Mouse (Mus musculus): Measurements from ENCODE around the gene Zfp65. TPM values are rescaled to one million over a fixed set of nuclear protein-coding genes. Genes with fewer than 3 reads are reported as not detected.
A peak's percentile ranks its signal among the peaks of the same experiment; 100 is the strongest.
"Not testable (repeated sequence)": the region's sequence is repeated elsewhere in the genome, so short reads cannot be mapped to it uniquely, and the experiment has no call there.

The Zfp65 gene
- polyA plus RNA-seq, 1 experiment from 2014 or later, result 4.3 TPM

DNA sequence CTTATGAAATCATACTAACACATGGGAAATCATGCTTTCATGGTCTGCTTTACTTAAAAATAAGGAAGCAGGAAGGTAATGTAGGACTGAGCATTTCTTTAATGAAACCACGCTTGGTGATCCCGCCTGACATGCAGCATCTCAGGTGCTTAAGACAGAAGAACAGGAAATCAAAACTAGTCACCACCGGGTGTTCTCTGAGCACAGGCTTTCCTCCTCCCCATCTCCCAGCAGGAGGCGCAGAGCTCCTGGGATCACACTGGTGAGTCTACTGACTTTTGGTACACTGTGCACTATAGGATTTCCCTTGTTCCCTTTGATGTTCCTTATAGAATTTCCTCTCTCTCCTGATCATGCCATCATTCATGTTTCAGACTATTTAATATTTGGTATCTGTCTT is 468 bp upstream of the Zfp65 start:
- H3K9ac ChIP-seq (ENCODE audit: low read depth, low read length), result peak overlapping the region; percentile 71; the same call in 1 of the 2 replicates
- not testable (repeated sequence) for H3K9me3 ChIP-seq (ENCODE audit: control insufficient read depth, low read length)

GRCm38 (mm10) chr13:67728106-67728505 is 867 bp downstream of the Zfp65 start:
- Histone ChIP-seq H3K27ac (ENCODE audit: low read depth, low read length) (no peak overlapping the region), H3K4me3 (ENCODE audit: low read length) (peak overlapping the region; percentile 54), H3K4me2 (replicated peaks; ENCODE audit: low read depth, low read length) (peak overlapping the region; percentile 53), H3K27me3 (ENCODE audit: control insufficient read depth, insufficient read depth, low read length) (no peaks in the 10 kb centered on the region), H3K9me3 (ENCODE audit: control insufficient read depth, low read length) (no peaks in the 10 kb centered on the region), H3K36me3 (ENCODE audit: control insufficient read depth, insufficient read depth, low read length) (no peaks in the 10 kb centered on the region), H3K4me1 (ENCODE audit: control insufficient read depth, insufficient read depth, low read length) (peaks cover 3% of the 10 kb centered on the region; the same call in 1 of the 2 replicates), H3K9ac (ENCODE audit: low read depth, low read length) (peak overlapping the region; percentile 71; the same call in 1 of the 2 replicates)
- WGBS, result 73% methylated on average over 1 of the region's 1 CpGs
- no peak for ATAC-seq (ENCODE audit: low FRiP score, low TSS enrichment)

More for the DNA sequence above, 468 bp upstream of the Zfp65 start:
- peak; percentile 91 for ATAC-seq (ENCODE audit: low FRiP score, low TSS enrichment)
- H3K27me3 ChIP-seq (ENCODE audit: control insufficient read depth, insufficient read depth, low read length); H3K4me1 ChIP-seq (ENCODE audit: control insufficient read depth, insufficient read depth, low read length); H3K36me3 ChIP-seq (ENCODE audit: control insufficient read depth, insufficient read depth, low read length); H3K27ac ChIP-seq (ENCODE audit: low read depth, low read length): not testable (repeated sequence)
- H3K4me3 ChIP-seq (ENCODE audit: low read length), result peak overlapping the region; percentile 54
- H3K4me2 ChIP-seq (replicated peaks; ENCODE audit: low read depth, low read length), result peak overlapping the region; percentile 53
- WGBS, result 29% methylated on average over 4 of the region's 4 CpGs

- ATAC-seq (ENCODE audit: low FRiP score, low TSS enrichment); H3K4me1 ChIP-seq (ENCODE audit: control insufficient read depth, insufficient read depth, low read length); H3K4me2 ChIP-seq (replicated peaks; ENCODE audit: low read depth, low read length); H3K36me3 ChIP-seq (ENCODE audit: control insufficient read depth, insufficient read depth, low read length); H3K4me3 ChIP-seq (ENCODE audit: low read length); H3K27ac ChIP-seq (ENCODE audit: low read depth, low read length); H3K9me3 ChIP-seq (ENCODE audit: control insufficient read depth, low read length); H3K27me3 ChIP-seq (ENCODE audit: control insufficient read depth, insufficient read depth, low read length); H3K9ac ChIP-seq (ENCODE audit: low read depth, low read length): not testable (repeated sequence)
- 82% methylated on average over 2 of the region's 2 CpGs for WGBS
Observed at GRCm38 (mm10) chr13:67725331-67725730, 3.6 kb downstream of the Zfp65 start.

DNA sequence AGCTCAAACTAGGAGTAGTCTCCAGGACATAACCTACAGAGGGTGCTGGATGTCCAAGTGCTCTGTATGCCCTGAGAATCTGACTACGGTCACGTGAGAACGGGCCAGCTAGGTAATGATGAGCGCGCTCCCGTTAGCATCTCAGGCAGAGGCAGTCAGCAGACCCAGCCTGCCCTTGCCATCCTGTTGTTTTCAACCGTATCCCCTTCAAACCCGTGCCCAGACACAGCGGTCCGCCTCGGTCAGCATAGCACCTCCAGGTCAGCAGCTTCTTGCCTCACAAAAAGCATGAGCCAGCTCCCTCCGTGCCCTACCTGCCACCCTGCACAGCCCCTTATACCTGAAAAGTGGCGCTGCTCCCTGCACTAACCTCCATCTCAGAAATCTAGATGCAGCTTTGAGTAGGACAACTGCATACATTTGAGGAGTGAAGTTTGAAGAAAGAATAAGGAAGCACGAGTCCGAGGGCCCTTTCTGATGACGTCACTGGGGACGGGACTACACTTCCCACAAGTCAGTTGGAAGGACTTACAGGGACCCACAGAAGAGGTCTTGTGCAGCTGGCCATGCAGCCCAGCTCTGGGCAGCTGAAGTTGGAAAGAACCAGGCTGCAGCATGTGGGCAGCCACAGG is 5.0 kb downstream of the Zfp65 start:
- WGBS, result under 1% methylated on average over 17 of the region's 17 CpGs
- Histone ChIP-seq H3K27ac (ENCODE audit: low read depth, low read length) (0 out of 2 replicates have a peak overlapping the region, but pooled peaks have one; percentile 30), H3K27me3 (ENCODE audit: control insufficient read depth, insufficient read depth, low read length) (no peaks in the 10 kb centered on the region)

GRCm38 (mm10) chr13:67686971-67687370 is 42.0 kb downstream of the Zfp65 start, which contains the start of gene Zfp738:
TSS of gene Zfp738 (minus strand) at chr13:67687071.
- H3K4me1 ChIP-seq (ENCODE audit: control insufficient read depth, insufficient read depth, low read length), result no peaks in the 10 kb centered on the region
- no peak within 1 kb of the TSS for H3K27ac ChIP-seq (ENCODE audit: low read depth, low read length)
- ATAC-seq (ENCODE audit: low FRiP score, low TSS enrichment), result no peak
- no peak within 1 kb of the TSS for H3K4me3 ChIP-seq (ENCODE audit: low read length)
- no peaks in the 10 kb centered on the region for H3K9me3 ChIP-seq (ENCODE audit: control insufficient read depth, low read length)
- H3K36me3 ChIP-seq (ENCODE audit: control insufficient read depth, insufficient read depth, low read length), result no peaks in the 10 kb centered on the region
- 85% methylated on average over 4 of the region's 4 CpGs for WGBS
- no peak within 1 kb of the TSS for H3K4me2 ChIP-seq (replicated peaks; ENCODE audit: low read depth, low read length)
- H3K27me3 ChIP-seq (ENCODE audit: control insufficient read depth, insufficient read depth, low read length), result no peaks in the 10 kb centered on the region
- no peak within 1 kb of the TSS for H3K9ac ChIP-seq (ENCODE audit: low read depth, low read length)

More for the DNA sequence above, 5.0 kb downstream of the Zfp65 start:
- Histone ChIP-seq H3K36me3 (ENCODE audit: control insufficient read depth, insufficient read depth, low read length) (no peaks in the 10 kb centered on the region), H3K4me3 (ENCODE audit: low read length) (peak overlapping the region; percentile 79), H3K4me2 (replicated peaks; ENCODE audit: low read depth, low read length) (peak overlapping the region; percentile 58), H3K9me3 (ENCODE audit: control insufficient read depth, low read length) (no peaks in the 10 kb centered on the region), H3K4me1 (ENCODE audit: control insufficient read depth, insufficient read depth, low read length) (peaks cover 3% of the 10 kb centered on the region; the same call in 1 of the 2 replicates), H3K9ac (ENCODE audit: low read depth, low read length) (peak overlapping the region; percentile 82)
- peak; percentile 97 for ATAC-seq (ENCODE audit: low FRiP score, low TSS enrichment)

DNA sequence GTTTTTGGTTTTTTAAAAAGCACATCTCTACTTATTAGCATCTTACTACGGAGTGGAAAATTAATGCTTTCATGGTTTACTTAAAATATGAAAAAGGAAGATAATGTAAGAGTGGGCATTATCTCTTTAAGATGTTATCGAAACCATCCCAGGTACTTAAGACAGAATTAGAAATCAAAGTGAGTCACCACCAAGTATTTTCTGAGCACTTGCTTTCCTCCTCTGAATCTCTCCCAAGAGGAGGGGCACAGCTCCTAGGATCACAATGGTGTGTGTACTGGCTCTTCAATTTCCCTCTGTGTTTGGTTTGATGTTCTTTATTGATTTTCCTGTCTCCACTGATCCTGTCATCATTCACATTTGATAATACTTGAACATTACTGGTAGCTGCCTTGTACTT is 45.1 kb downstream of the Zfp65 start:
- H3K4me2 ChIP-seq (replicated peaks; ENCODE audit: low read depth, low read length), result peak overlapping the region; percentile 65
- peak; percentile 37; the same call in 1 of the 2 replicates for ATAC-seq (ENCODE audit: low FRiP score, low TSS enrichment)
- WGBS, result 78% methylated on average over 2 of the region's 2 CpGs
- H3K9me3 ChIP-seq (ENCODE audit: control insufficient read depth, low read length); H3K4me1 ChIP-seq (ENCODE audit: control insufficient read depth, insufficient read depth, low read length); H3K36me3 ChIP-seq (ENCODE audit: control insufficient read depth, insufficient read depth, low read length); H3K27me3 ChIP-seq (ENCODE audit: control insufficient read depth, insufficient read depth, low read length); H3K27ac ChIP-seq (ENCODE audit: low read depth, low read length): not testable (repeated sequence)
- H3K4me3 ChIP-seq (ENCODE audit: low read length), result peak overlapping the region; percentile 74
- H3K9ac ChIP-seq (ENCODE audit: low read depth, low read length), result peak overlapping the region; percentile 70; the same call in 1 of the 2 replicates

DNA sequence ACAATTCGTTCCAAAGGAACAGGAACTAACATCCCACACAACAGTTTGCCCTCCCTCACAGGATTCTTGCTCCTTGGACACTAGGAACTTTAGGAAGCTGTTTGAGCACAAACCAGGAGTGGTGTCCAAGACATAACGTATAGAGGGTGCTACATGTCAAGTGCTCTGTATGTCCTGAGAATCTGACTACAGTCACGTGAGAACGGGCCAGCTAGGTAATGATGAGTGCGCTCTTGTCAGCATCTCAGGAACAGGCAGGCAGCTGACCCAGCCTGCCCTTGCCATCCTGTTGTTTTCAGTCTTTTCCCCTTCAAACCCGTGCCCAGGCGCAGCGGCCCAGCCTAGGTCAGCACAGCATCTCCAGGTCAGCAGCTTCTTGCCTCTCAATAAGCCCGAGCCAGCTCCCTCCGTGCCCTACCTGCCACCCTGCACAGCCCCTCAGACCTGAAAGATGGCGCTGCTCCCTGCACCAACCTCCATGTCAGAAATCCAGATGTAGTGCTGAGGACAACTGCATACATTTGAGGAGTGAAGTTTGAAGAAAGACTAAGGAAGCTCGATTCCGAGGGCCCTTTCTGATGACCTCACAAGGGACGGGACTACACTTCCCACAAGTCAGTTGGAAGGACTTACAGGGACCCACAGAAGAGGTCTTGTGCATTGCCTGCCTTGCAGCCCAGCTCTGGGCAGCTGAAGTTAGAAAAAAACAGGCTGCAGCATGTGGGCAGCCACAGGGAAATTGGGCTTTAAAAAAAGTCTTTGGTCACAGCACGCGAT is 45.8 kb downstream of the Zfp65 start:
- not testable (repeated sequence) for H3K9me3 ChIP-seq (ENCODE audit: control insufficient read depth, low read length); H3K27me3 ChIP-seq (ENCODE audit: control insufficient read depth, insufficient read depth, low read length); H3K36me3 ChIP-seq (ENCODE audit: control insufficient read depth, insufficient read depth, low read length); H3K27ac ChIP-seq (ENCODE audit: low read depth, low read length); H3K4me1 ChIP-seq (ENCODE audit: control insufficient read depth, insufficient read depth, low read length)
- peak overlapping the region; percentile 74 for H3K4me3 ChIP-seq (ENCODE audit: low read length)
- peak overlapping the region; percentile 65 for H3K4me2 ChIP-seq (replicated peaks; ENCODE audit: low read depth, low read length)
- ATAC-seq (ENCODE audit: low FRiP score, low TSS enrichment), result peak; percentile 100
- peak overlapping the region; percentile 70 for H3K9ac ChIP-seq (ENCODE audit: low read depth, low read length)
- 10% methylated on average over 16 of the region's 16 CpGs for WGBS

DNA sequence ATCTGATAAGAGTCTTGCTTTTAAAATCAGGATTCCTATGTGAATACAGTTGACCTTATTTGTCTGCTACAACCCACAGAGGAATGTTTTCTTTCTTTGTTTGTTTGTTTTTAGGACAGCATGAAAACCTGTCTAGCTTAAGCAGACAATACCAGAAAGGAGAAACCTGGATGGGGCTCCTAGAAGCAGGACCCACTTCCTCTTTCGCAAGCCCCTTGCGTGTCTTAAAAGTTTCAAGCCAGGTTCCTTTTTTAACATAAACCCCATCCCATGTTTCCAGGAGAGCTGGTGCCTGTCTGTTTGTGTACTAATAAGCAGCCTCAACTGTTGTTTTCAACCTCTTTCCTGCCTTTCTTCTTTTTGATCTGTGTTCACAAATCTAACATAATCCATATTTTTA is 54.1 kb downstream of the Zfp65 start:
- Histone ChIP-seq H3K9me3 (ENCODE audit: control insufficient read depth, low read length) (no peaks in the 10 kb centered on the region), H3K4me3 (ENCODE audit: low read length) (no peak overlapping the region), H3K27ac (ENCODE audit: low read depth, low read length) (no peak overlapping the region), H3K4me1 (ENCODE audit: control insufficient read depth, insufficient read depth, low read length) (no peaks in the 10 kb centered on the region), H3K36me3 (ENCODE audit: control insufficient read depth, insufficient read depth, low read length) (peaks cover under 1% of the 10 kb centered on the region; the same call in 1 of the 2 replicates), H3K27me3 (ENCODE audit: control insufficient read depth, insufficient read depth, low read length) (no peaks in the 10 kb centered on the region), H3K4me2 (replicated peaks; ENCODE audit: low read depth, low read length) (no peak overlapping the region), H3K9ac (ENCODE audit: low read depth, low read length) (no peak overlapping the region)
- no peak for ATAC-seq (ENCODE audit: low FRiP score, low TSS enrichment)
- WGBS, result 97% methylated on average over 2 of the region's 2 CpGs
